Mouse (Mus musculus) urinary bladder, postnatal 25 days (tissue): ENCODE measurements around the gene Gm43552.
"Not testable (repeated sequence)": the region's sequence is repeated elsewhere in the genome, so short reads cannot be mapped to it uniquely, and the experiment has no call there.

Experiments
- DNase-seq: peaks from one replicate; pipeline ENCODE4 v3.0.0; 2022; ENCODE audit warnings: low spot score

The Gm43552 gene

GRCm38 (mm10) chr5:65491767-65492715, 592 bp downstream of the Gm43552 start:
- peak; percentile 47 for DNase-seq

GRCm38 (mm10) chr5:65489830-65490229, 2.8 kb downstream of the Gm43552 start:
- DNase-seq, result no peak

GRCm38 (mm10) chr5:65488725-65489124, 3.9 kb downstream of the Gm43552 start:
- DNase-seq, result no peak

GRCm38 (mm10) chr5:65487381-65487780, 5.3 kb downstream of the Gm43552 start:
- no peak for DNase-seq

GRCm38 (mm10) chr5:65486514-65486913, 6.1 kb downstream of the Gm43552 start:
- DNase-seq, result no peak

- no peak for DNase-seq
These were observed 9.6 kb downstream of the Gm43552 start for GRCm38 (mm10) chr5:65482996-65483395.

GRCm38 (mm10) chr5:65480511-65480910, 12.1 kb downstream of the Gm43552 start:
- DNase-seq, result no peak

- no peak for DNase-seq
These were observed 12.8 kb downstream of the Gm43552 start for GRCm38 (mm10) chr5:65479681-65480445.

- no peak for DNase-seq
These were observed 14.4 kb downstream of the Gm43552 start for GRCm38 (mm10) chr5:65478224-65478623.

- not testable (repeated sequence) for DNase-seq
These were observed 15.9 kb downstream of the Gm43552 start for GRCm38 (mm10) chr5:65476739-65477138.

- DNase-seq, result no peak
These were observed 16.8 kb downstream of the Gm43552 start for GRCm38 (mm10) chr5:65475806-65476205.

GRCm38 (mm10) chr5:65469766-65470165, 22.9 kb downstream of the Gm43552 start:
- DNase-seq, result no peak

GRCm38 (mm10) chr5:65466911-65467310, 25.7 kb downstream of the Gm43552 start:
- no peak for DNase-seq

- DNase-seq, result no peak
These were observed 32.3 kb downstream of the Gm43552 start for GRCm38 (mm10) chr5:65460361-65460760.

- no peak for DNase-seq
These were observed 33.2 kb downstream of the Gm43552 start for GRCm38 (mm10) chr5:65459454-65459853.

GRCm38 (mm10) chr5:65457846-65458245, 34.8 kb downstream of the Gm43552 start:
- no peak for DNase-seq

GRCm38 (mm10) chr5:65457086-65457827, 35.4 kb downstream of the Gm43552 start:
- DNase-seq, result no peak

- no peak for DNase-seq
These were observed 37.9 kb downstream of the Gm43552 start for GRCm38 (mm10) chr5:65454771-65455170.

- no peak for DNase-seq
These were observed 43.7 kb downstream of the Gm43552 start for GRCm38 (mm10) chr5:65448941-65449340.

GRCm38 (mm10) chr5:65447826-65448225, 44.8 kb downstream of the Gm43552 start:
- DNase-seq, result no peak

- DNase-seq, result no peak
These were observed 45.9 kb downstream of the Gm43552 start for GRCm38 (mm10) chr5:65446756-65447155.

GRCm38 (mm10) chr5:65444981-65445380, 47.7 kb downstream of the Gm43552 start:
- no peak for DNase-seq
